Mouse (Mus musculus) gastrocnemius, adult 8-10 months (tissue): ENCODE measurements at regions not wholly inside any gene's neighbourhood (a gene's known extent, or its start where the extent isn't known, plus 50 kb on each side); places are given as distances from the start of the nearest gene placed in this dataset.
A peak's percentile ranks its signal among the peaks of the same experiment; 100 is the strongest.

ENCODE experiments used
- DNase-seq, 2 experiments: peaks; one replicate each; pipeline ENCODE4 v3.0.0; 2022; ENCODE audit warnings: low spot score in 2 of 2

GRCm38 (mm10) chr4:33594997-33595657, 285.0 kb downstream of the Rngtt start:
- DNase-seq = no peak

GRCm38 (mm10) chr4:33595763-33596162, 285.7 kb downstream of the Rngtt start:
- no peak for DNase-seq

GRCm38 (mm10) chr4:33599966-33600365, 289.9 kb downstream of the Rngtt start:
- no peak for DNase-seq

DNA sequence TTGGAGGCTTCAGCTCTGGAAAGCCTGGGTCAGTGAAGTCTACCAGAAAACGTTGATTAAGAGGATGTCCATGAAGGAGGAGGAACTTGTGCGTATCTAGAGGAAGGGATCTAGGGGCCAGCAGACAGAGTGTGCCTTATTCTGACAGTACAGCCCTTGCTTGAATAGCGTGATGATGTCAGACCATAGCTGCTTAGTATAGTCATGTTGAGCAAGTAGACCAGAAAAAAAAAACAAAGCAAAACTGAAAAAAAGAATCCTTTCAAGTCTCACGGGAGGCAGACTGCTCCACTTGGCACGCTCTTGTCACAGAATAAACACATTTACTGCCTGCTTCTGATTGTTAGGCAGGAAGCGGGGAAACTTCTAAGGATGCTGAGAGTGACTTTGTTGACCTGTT, 290.7 kb downstream of the Rngtt start:
- no peak for DNase-seq

DNA sequence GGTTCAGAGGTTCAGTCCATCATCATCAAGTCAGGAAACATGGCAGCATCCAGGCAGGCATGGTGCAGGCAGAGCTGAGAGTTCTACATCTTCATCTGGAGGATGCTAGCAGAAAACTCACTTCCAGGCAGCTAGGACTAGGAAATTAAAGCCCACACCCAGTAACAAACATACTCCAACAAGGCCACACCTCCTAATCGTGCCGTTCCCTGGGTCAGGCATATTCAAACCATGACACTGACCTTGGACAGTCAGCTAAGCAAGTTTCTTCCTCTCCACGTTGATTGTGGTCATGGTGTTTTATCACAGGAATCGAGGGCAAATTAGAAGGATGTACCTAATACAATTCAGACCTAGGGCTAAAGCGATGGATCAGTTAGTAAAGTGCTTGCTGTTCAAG, 294.5 kb downstream of the Rngtt start:
- no peak for DNase-seq

DNA sequence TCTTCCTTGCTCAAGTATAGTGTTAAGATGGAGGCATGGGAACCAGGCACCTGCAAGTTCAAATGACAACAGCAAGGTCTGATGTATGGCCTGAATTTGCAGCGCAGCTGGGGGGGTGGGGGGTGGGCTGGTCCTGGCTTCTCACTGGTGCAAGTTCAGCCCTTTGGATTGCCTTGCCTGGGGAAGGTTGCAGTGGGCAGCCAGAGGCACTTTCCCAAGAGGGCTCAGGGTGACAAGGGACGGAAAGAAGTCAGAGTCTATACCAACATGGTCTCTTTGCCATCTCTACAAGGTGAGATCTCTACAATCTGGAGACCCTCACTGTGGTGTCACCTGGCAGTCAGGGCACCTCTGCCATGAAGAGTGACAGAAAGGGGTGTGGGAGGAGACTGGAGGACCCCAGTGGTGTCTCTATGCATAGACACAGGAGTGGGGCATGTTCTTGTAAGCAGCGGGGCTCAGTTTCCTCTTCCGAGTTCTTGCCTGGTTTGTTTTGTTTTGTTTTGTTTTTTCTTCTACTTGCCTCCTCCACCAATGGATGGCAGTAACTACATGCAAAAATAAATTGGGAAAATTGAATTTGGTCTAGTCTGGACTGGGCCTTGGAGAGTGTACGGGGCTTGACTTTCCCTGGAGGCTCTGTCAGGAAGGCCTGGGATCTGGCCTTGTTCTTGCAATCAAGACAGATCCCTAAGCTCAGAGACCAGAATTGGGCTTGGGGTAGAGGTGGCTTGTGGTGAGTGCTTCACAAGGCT, 284.4 kb upstream of the Cnr1 start:
- DNase-seq = no peak

DNA sequence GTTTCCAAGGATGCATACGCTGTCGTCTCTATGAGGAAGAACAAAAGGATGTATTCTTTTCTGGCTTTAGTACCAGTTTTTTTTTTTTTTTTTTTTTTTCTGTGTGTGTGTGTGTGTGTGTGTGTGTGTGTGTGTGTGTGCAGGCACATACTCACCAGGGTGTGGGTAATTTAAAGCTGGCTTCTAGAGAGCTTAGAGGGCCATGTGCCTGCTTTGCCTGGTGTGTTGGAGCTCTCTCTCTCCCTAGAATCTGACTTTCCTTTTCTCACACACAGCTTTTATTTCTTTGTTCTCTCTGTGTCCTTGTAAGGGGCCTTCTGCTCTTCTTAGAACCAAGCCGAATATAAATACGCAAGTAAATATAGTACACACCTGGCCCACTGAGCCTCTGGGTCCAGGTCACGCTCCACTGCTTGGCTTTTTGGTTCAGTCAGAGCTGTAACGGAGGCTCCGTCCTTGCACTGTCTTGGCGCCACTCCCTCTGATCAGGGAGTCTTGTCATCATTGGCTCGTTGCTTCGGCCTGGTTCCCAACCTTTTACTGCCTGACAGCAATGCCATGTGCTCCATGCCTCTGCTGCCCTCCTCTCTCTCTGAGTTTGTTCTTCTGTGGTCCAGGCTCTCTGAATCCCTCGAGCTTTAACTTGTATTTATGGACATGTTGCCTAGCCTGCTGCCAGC, 283.7 kb upstream of the Cnr1 start:
- DNase-seq = peak; percentile 49 to 71

DNA sequence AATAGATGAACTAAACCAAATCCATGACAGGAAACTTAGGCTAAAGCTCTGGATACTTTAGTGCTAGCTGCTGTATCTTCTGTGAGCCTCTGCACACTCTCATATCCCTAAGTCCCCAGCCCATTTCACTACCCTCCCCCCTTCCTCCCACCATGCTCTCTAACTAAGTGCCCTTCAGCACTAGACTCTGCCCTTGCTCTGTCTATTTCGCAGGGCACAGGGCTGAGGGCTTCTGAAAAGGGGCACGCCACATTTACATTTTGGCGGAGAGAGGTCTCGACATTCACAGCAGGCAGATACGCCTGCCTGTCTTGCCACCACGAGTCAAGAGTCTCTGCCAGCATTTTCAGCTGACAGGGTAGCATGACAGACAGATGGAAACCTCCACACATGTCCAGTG, 282.5 kb upstream of the Cnr1 start:
- DNase-seq = no peak

GRCm38 (mm10) chr4:33642526-33642925, 281.9 kb upstream of the Cnr1 start:
- DNase-seq = no peak

- DNase-seq = no peak
Measured at GRCm38 (mm10) chr4:33645217-33645616, 279.2 kb upstream of the Cnr1 start.

GRCm38 (mm10) chr4:33651292-33651691, 273.1 kb upstream of the Cnr1 start:
- DNase-seq = no peak

- DNase-seq = no peak
Measured at GRCm38 (mm10) chr4:33659766-33660165, 264.6 kb upstream of the Cnr1 start.

DNA sequence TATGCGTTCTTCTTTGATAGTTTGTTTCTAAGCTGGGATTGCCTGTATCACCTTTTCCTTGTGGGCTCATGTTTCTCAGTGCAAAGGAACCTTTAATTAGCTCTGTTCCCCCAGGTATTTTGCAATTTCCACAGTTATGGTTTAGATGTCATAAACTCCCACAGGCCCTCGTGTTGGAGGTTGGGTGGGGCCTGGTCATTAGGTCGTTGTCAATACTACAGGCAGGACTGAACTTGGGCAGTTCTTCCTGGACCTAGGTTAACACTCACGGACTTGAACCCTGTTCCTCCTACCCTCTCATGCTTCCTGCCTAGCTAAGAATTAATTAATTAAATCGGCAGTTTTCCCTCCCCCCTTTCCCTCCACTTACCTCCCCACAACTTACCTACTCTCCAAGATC, 263.8 kb upstream of the Cnr1 start:
- no peak for DNase-seq

DNA sequence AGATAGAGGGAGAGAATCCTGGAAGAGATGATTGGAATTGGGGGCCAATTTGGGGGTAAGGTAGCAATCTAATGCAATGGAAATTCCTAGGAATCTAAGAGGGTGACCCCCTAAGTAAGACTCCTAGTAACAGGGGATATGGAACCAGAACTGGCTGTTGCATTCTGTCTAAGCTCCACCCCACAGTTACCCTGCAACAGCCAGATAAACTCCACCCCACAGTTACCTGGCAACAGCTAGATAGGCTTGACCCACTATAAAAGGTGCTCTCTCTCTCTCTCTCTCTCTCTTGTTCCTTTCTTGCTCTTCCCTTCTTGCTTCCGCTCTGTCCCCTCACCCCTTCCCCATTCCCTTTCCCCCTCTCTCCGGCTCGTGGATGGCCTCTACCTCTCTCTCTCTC, 262.5 kb upstream of the Cnr1 start:
- no peak for DNase-seq

GRCm38 (mm10) chr4:33662965-33663364, 261.4 kb upstream of the Cnr1 start:
- DNase-seq = no peak

DNA sequence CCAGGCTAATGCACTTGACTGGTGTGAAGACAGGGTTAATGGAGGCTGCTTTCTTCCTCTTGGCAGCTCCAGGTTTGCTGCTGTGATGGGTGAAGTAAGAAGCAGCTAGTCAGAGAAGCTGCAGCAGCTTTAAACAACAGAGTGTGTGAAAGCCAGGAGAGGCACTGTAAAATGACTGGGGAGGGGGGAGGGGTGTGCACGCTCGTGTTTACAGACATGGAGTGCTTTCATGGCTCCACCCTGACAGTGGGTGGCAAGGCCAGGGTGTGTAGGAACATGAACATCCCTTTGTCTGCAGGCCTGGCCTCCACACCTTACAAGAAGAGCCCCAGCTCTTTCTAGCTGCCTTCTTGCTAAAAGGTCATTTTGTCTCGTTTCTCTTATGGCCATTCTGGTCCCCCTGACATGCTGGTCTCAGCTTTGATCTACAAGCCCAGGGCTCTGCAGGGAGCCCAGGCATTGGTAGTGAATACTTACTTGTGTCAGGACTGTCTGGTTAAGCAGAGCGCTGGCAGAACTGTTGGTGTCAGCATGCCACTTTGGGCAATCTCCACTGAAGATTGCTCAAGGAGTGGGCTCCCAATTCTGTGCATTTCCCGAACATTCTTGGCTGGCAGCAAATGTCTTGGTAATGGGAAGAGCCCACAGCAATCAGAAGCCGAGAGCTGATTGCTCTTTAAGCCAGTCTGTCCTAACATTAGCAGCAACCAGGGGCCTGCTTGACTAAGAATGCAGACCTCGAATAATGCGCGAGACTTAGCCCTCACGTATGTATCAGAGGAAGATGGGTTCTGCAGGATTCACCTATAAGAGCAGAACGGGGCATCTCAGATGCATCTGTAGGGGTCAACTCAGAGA, 260.5 kb upstream of the Cnr1 start:
- DNase-seq = no peak

DNA sequence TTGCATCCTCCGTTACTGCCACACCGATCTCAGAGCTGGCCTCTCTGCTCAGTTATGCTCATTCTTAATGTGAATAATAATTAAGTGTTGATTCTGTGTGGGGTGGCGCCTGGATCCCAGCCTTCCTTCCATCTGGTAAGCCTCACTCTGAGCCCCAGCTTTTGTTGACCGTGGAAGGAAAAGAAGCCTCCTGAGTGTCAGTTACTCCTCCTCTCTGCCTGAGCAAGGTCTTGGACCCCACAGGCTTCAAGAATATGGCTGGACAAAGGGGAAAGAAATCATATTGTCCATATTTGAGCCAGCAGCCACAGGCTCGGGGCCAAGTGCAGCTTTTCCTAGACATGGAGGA, 259.9 kb upstream of the Cnr1 start:
- no peak for DNase-seq

DNA sequence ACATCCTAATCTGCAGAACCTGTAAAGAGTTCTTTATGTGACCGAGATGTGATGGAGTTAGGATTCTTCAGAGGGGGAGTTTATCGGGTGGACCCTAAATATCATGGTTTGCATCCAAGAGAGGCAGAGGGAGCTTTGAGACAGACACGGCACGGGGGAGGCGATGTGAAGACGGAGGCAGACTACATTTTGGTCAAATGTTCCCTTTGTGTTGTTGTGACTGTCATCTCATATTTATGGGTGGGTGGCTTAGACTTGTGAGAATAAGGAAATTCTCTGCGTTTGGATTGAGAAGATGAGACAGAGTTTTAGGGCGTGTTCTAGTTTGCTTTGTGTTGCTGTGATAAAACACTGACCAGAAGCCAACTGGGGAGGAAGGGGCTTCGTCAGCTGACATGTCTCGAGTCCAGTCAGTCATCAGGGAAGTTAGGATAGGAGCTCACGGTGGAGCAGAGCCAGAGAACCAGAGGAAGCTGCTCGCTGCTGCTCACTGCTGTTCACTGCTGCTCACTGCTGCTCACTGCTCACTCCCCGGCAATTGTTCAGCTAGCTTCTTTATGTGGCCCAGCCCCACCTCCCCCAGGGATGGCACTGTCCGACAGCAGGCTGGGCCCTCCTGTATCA, 259.0 kb upstream of the Cnr1 start:
- DNase-seq = no peak

DNA sequence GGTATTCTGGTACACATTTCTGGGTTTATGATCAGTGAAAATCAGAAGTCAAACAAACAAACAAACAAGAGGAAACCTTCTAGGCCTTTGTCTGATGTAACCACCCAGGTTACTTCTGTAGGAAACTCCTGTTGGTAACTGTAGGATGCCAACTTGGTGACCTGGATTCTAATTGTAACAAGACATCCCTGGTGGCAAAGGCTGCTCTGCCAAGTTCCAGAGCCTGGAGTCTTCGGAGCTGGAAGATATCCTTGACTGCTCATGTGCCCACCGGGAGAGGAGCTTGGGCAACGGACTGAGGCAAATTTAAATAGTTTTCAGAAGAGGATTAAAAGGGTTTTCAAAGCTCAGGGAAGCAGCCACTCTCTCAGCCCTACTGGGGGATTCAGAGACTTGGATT, 256.0 kb upstream of the Cnr1 start:
- no peak for DNase-seq

DNA sequence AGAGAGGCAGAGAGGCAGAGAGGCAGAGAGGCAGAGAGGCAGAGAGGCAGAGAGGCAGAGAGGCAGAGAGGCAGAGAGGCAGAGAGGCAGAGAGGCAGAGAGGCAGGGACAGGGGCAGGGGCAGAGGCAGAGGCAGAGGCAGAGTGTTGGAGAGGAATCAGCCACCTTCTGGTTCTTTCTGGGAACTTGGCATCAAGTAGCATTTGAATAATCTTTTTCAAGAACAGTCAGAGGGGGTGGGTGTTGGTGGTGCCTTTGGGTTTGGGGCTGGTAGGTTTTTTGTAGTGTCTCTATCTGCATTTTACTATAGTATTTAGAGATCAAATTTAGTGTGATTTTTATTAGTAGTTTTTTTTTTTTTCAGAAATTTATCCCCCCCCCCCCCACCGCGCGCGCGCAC, 249.3 kb upstream of the Cnr1 start:
- no peak for DNase-seq

GRCm38 (mm10) chr4:33679351-33679750, 245.0 kb upstream of the Cnr1 start:
- DNase-seq = no peak
